Comparison of ENCODE assay signal across 8 mouse cellular contexts in genomic region chr7:112807401-112807751, GRCm38 (mm10).
DNase-seq lines count a peak whose midpoint lies in the region; ATAC-seq and TF ChIP-seq lines count a peak whose summit lies in the region.

No protein-coding gene starts in this region.

- no peaks in the 10 kb centered on the region for H3K27me3 ChIP-seq in heart, postnatal 0 days (ENCODE audit: control insufficient read depth, insufficient read depth, low read length)
- no peaks in the 10 kb centered on the region for H3K27me3 ChIP-seq in midbrain, postnatal 0 days (ENCODE audit: insufficient read depth, low read length)

- peak overlapping the region; percentile 61 for H3K4me2 ChIP-seq in heart, postnatal 0 days (ENCODE audit: low read depth, low read length)
- no peak overlapping the region; the same call in 1 of the 2 replicates for H3K4me2 ChIP-seq in midbrain, postnatal 0 days (ENCODE audit: low read depth, low read length, poor library complexity, severe bottlenecking)

- WGBS in heart, postnatal 0 days = 6% methylated on average over 6 of the region's 6 CpGs
- WGBS in midbrain, postnatal 0 days = 17% methylated on average over 6 of the region's 6 CpGs

- H3K9ac ChIP-seq in heart, postnatal 0 days (replicated peaks; ENCODE audit: low read depth, low read length) = 0 out of 2 replicates have a peak overlapping the region, but pooled peaks have one; percentile 15
- no peak overlapping the region for H3K9ac ChIP-seq in midbrain, postnatal 0 days (replicated peaks; ENCODE audit: low read length, poor library complexity, severe bottlenecking)

- DNase-seq in Muller cell, postnatal 12 days (ENCODE audit: inconsistent ontology term) = peak; percentile 70
- peak; percentile 50 for DNase-seq in embryo, embryonic 11.5 days (ENCODE audit: low read depth, low spot score)
- DNase-seq in heart, postnatal 0 days (ENCODE audit: low spot score) = peak; percentile 73
- peak; percentile 62 to 72 for DNase-seq in kidney, postnatal 25 days
- DNase-seq in midbrain, postnatal 0 days (ENCODE audit: low spot score) = peak; percentile 64
- no peak for DNase-seq in thymus, postnatal 0 days (ENCODE audit: low spot score)
- DNase-seq in left cerebral cortex, adult 11 months (ENCODE audit: low spot score) = no peak
- no peak for DNase-seq in layer of hippocampus, adult 9-10 months (ENCODE audit: low spot score)

- peaks cover 30% of the 10 kb centered on the region for H3K4me1 ChIP-seq in heart, postnatal 0 days (ENCODE audit: control insufficient read depth, insufficient read depth)
- no peaks in the 10 kb centered on the region; the same call in 1 of the 2 replicates for H3K4me1 ChIP-seq in midbrain, postnatal 0 days (ENCODE audit: insufficient read depth, low read length)

- ATAC-seq in heart, postnatal 0 days (ENCODE audit: insufficient read depth, low read depth) = peak; percentile 55; the same call in 1 of the 2 replicates
- no peak for ATAC-seq in midbrain, postnatal 0 days (ENCODE audit: low FRiP score)

- no peak for TF ChIP-seq CTCF in heart, postnatal 0 days (IDR thresholded peaks at IDR 0.05; ENCODE audit: low read depth)
- TF ChIP-seq CTCF in midbrain, postnatal 0 days (IDR thresholded peaks at IDR 0.05) = no peak

- TF ChIP-seq EP300 in heart, postnatal 0 days (IDR thresholded peaks at IDR 0.05; ENCODE audit: low read depth) = no peak

- no peaks in the 10 kb centered on the region for H3K9me3 ChIP-seq in heart, postnatal 0 days (replicated peaks; ENCODE audit: control insufficient read depth, low read length)
- no peaks in the 10 kb centered on the region for H3K9me3 ChIP-seq in midbrain, postnatal 0 days (ENCODE audit: low read length)

- H3K4me3 ChIP-seq in heart, postnatal 0 days (ENCODE audit: low read depth, low read length) = peak overlapping the region; percentile 32
- H3K4me3 ChIP-seq in midbrain, postnatal 0 days (ENCODE audit: low read depth, low read length) = no peak overlapping the region

- no peaks in the 10 kb centered on the region for H3K36me3 ChIP-seq in heart, postnatal 0 days (replicated peaks; ENCODE audit: control insufficient read depth, insufficient read depth, low read length)
- no peaks in the 10 kb centered on the region for H3K36me3 ChIP-seq in midbrain, postnatal 0 days (ENCODE audit: insufficient read depth, low read length)

- H3K27ac ChIP-seq in heart, postnatal 0 days (ENCODE audit: low read depth) = peak overlapping the region; percentile 70
- no peak overlapping the region for H3K27ac ChIP-seq in midbrain, postnatal 0 days (ENCODE audit: low read depth, low read length)

Comparison
In these comparisons a context has a peak if more than half of its experiments do, and no peak if none do; other contexts are left out.
1. DNase-seq: peak in Muller cell, postnatal 12 days (single experiment), embryo, embryonic 11.5 days (single experiment), heart, postnatal 0 days (single experiment), kidney, postnatal 25 days (2 of 2) and midbrain, postnatal 0 days (single experiment); none in thymus, postnatal 0 days (single experiment), left cerebral cortex, adult 11 months (single experiment) and layer of hippocampus, adult 9-10 months (single experiment).